Mouse (Mus musculus) bone marrow, adult 2 months (tissue): Measurements from ENCODE around the gene Gfra1.

Source experiments
- CTCF ChIP-seq: fragments of 200-500 bp; IDR thresholded peaks from 2 replicates; pipeline ENCODE4 v1.5.1; 2011; ENCODE audit warnings: low read length, control low read depth; ENCODE audit not compliant: control insufficient read depth, insufficient read depth
- POLR2A ChIP-seq: fragments of 200-500 bp; IDR thresholded peaks from 2 replicates; pipeline ENCODE4 v1.6.1; 2011; ENCODE audit warnings: low read depth, mild to moderate bottlenecking, control low read depth, low read length, borderline replicate concordance; ENCODE audit not compliant: control insufficient read depth

DNA sequence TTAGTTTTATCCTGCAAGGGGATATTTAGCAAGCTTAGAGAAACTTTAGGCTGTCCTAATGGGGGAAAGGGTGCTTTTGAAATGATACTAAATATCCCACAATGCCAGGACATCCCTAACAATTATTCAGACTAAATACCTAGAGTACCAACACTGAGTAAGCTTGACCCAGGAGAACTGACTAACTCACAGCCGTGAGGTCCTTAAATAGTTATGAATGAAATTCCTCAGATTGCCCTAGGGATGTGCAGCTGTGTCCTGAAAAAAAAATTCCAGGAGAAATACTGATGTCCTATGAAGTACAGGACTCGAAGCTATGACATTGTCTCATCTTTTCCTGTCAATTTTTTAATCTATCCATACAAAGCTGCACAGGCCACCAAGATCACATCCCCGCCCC is 201.5 kb downstream of the Gfra1 start:
- TF ChIP-seq POLR2A (no peak), CTCF (no peak)
